Mouse (Mus musculus): ENCODE results near the gene Myl7. TPM values are rescaled to one million over a fixed set of nuclear protein-coding genes. Genes with fewer than 3 reads are reported as not detected.
"Not testable (repeated sequence)": the region's sequence is repeated elsewhere in the genome, so short reads cannot be mapped to it uniquely, and the experiment has no call there.

The Myl7 gene
- total and polyA plus RNA-seq, 2 experiments from 2014 or later = not detected

GRCm38 (mm10) chr11:5897839-5898238 is 743 bp downstream of the Myl7 start:
- H3K4me2 ChIP-seq (ENCODE audit: low read depth, low read length) = no peak overlapping the region
- ATAC-seq = no peak
- H3K4me1 ChIP-seq (ENCODE audit: insufficient read depth, low read length) = peaks cover 15% of the 10 kb centered on the region
- WGBS = 25% methylated on average over 10 of the region's 10 CpGs
- H3K9me3 ChIP-seq (ENCODE audit: low read length) = no peaks in the 10 kb centered on the region
- no peak overlapping the region for H3K9ac ChIP-seq (replicated peaks; ENCODE audit: low read length)
- no peaks in the 10 kb centered on the region for H3K27me3 ChIP-seq (ENCODE audit: insufficient read depth, low read length)
- H3K4me3 ChIP-seq (ENCODE audit: low read length) = no peak overlapping the region
- no peak for DNase-seq (ENCODE audit: low spot score)
- TF ChIP-seq CTCF (IDR thresholded peaks at IDR 0.05; ENCODE audit: low read depth) = no peak
- no peaks in the 10 kb centered on the region for H3K36me3 ChIP-seq (ENCODE audit: insufficient read depth, low read length)
- no peak overlapping the region for H3K27ac ChIP-seq

DNA sequence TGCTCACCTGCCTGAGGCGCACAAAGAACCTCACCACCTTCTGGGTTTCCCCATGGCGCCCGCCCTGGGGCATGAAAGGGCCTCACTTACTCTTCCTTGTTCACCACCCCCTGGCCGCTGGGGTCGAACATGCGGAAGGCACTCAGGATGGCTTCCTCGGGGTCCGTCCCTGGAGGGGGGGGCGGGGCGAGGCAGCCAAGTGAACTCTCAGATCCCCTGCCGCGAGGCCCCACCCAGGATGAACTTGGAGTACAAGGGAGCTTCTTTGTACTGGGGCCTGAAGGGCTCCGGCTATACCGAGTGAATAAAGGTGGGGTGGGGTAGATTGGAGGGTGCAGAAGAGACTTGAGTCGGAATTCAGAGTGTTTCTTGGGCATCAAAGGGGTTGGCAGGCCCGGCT is 1.4 kb downstream of the Myl7 start:
- Histone ChIP-seq H3K4me1 (ENCODE audit: insufficient read depth, low read length) (peaks cover 12% of the 10 kb centered on the region), H3K27me3 (ENCODE audit: insufficient read depth, low read length) (no peaks in the 10 kb centered on the region), H3K4me3 (ENCODE audit: low read length) (no peak overlapping the region), H3K36me3 (ENCODE audit: insufficient read depth, low read length) (no peaks in the 10 kb centered on the region), H3K4me2 (ENCODE audit: low read depth, low read length) (no peak overlapping the region), H3K9me3 (ENCODE audit: low read length) (no peaks in the 10 kb centered on the region), H3K9ac (replicated peaks; ENCODE audit: low read length) (no peak overlapping the region), H3K27ac (no peak overlapping the region)
- ATAC-seq (no peak), DNase-seq (ENCODE audit: low spot score) (no peak)
- TF ChIP-seq CTCF (IDR thresholded peaks at IDR 0.05; ENCODE audit: low read depth) = no peak
- 17% methylated on average over 16 of the region's 16 CpGs for WGBS

- Histone ChIP-seq H3K9me3 (ENCODE audit: low read length) (no peaks in the 10 kb centered on the region), H3K4me3 (ENCODE audit: low read length) (no peak overlapping the region), H3K27ac (no peak overlapping the region), H3K4me1 (ENCODE audit: insufficient read depth, low read length) (peaks cover 5% of the 10 kb centered on the region), H3K4me2 (ENCODE audit: low read depth, low read length) (no peak overlapping the region), H3K27me3 (ENCODE audit: insufficient read depth, low read length) (no peaks in the 10 kb centered on the region), H3K36me3 (ENCODE audit: insufficient read depth, low read length) (no peaks in the 10 kb centered on the region), H3K9ac (replicated peaks; ENCODE audit: low read length) (no peak overlapping the region)
- 68% methylated on average over 6 of the region's 6 CpGs for WGBS
- ATAC-seq (no peak), DNase-seq (ENCODE audit: low spot score) (no peak)
- TF ChIP-seq CTCF (IDR thresholded peaks at IDR 0.05; ENCODE audit: low read depth) = no peak
These were observed 4.8 kb downstream of the Myl7 start for GRCm38 (mm10) chr11:5893807-5894206.

- H3K4me3 ChIP-seq (ENCODE audit: low read length) = no peak overlapping the region
- ATAC-seq = no peak
- no peak overlapping the region for H3K4me2 ChIP-seq (ENCODE audit: low read depth, low read length)
- peak overlapping the region; percentile 58; the same call in 1 of the 2 replicates for H3K27ac ChIP-seq
- DNase-seq (ENCODE audit: low spot score) = peak; percentile 16
- H3K9me3 ChIP-seq (ENCODE audit: low read length) = no peaks in the 10 kb centered on the region
- peaks cover 5% of the 10 kb centered on the region for H3K4me1 ChIP-seq (ENCODE audit: insufficient read depth, low read length)
- H3K9ac ChIP-seq (replicated peaks; ENCODE audit: low read length) = no peak overlapping the region
- no peaks in the 10 kb centered on the region for H3K27me3 ChIP-seq (ENCODE audit: insufficient read depth, low read length)
- 41% methylated on average over 4 of the region's 4 CpGs for whole genome bisulfite sequencing
- TF ChIP-seq CTCF (IDR thresholded peaks at IDR 0.05; ENCODE audit: low read depth) = no peak
- H3K36me3 ChIP-seq (ENCODE audit: insufficient read depth, low read length) = no peaks in the 10 kb centered on the region
These were observed 5.7 kb downstream of the Myl7 start for GRCm38 (mm10) chr11:5892810-5893368.

GRCm38 (mm10) chr11:5892151-5892591 is 6.4 kb downstream of the Myl7 start:
- no peak for TF ChIP-seq CTCF (IDR thresholded peaks at IDR 0.05; ENCODE audit: low read depth)
- peak; percentile 54 for ATAC-seq
- Histone ChIP-seq H3K4me1 (ENCODE audit: insufficient read depth, low read length) (peaks cover 5% of the 10 kb centered on the region), H3K4me2 (ENCODE audit: low read depth, low read length) (no peak overlapping the region), H3K9me3 (ENCODE audit: low read length) (no peaks in the 10 kb centered on the region), H3K27me3 (ENCODE audit: insufficient read depth, low read length) (no peaks in the 10 kb centered on the region), H3K27ac (peak overlapping the region; percentile 58; the same call in 1 of the 2 replicates), H3K4me3 (ENCODE audit: low read length) (no peak overlapping the region), H3K9ac (replicated peaks; ENCODE audit: low read length) (no peak overlapping the region), H3K36me3 (ENCODE audit: insufficient read depth, low read length) (no peaks in the 10 kb centered on the region)
- 45% methylated on average over 8 of the region's 8 CpGs for WGBS
- DNase-seq (ENCODE audit: low spot score) = peak; percentile 32

DNA sequence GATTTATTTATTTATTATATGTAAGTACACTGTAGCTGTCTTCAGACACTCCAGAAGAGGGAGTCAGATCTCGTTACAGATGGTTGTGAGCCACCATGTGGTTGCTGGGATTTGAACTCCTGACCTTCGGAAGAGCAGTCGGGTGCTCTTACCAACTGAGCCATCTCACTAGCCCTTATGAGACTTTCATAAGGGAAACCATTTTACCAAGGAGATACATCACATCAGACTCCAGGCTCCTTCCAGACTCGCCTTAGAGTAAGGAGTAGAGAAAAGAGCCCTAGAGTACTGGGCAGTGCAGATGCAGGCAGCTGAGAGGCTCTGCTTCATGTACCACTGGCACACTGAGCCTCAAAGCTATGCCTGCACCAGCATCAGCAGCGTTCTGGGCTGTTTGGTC is 10.0 kb downstream of the Myl7 start:
- WGBS = 72% methylated on average over 5 of the region's 5 CpGs
- not testable (repeated sequence) for H3K9me3 ChIP-seq (ENCODE audit: low read length); H3K27ac ChIP-seq

DNA sequence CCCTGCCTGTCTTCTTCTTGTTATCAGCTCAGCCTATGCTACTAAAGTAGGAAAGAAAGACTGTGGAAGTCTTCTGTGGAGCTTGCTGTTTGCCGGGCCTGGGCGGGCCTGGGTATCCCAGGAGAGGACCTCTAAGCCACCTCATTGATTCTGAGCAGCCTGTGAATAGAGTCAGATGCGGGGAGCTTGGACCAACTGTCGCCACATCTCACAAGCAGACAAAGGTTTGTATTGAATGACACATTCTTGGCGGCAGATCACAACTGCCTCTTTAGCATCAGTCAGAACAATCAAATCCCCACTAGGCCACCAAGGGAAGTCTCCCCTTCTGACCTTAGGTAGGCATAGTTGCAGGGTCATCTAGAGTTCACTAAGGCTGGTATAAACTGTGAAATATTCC is 11.3 kb downstream of the Myl7 start:
- Histone ChIP-seq H3K27me3 (ENCODE audit: insufficient read depth, low read length) (no peaks in the 10 kb centered on the region), H3K36me3 (ENCODE audit: insufficient read depth, low read length) (no peaks in the 10 kb centered on the region), H3K4me1 (ENCODE audit: insufficient read depth, low read length) (peaks cover 3% of the 10 kb centered on the region), H3K9me3 (ENCODE audit: low read length) (no peaks in the 10 kb centered on the region), H3K4me2 (ENCODE audit: low read depth, low read length) (no peak overlapping the region), H3K9ac (replicated peaks; ENCODE audit: low read length) (no peak overlapping the region), H3K27ac (0 out of 2 replicates have a peak overlapping the region, but pooled peaks have one; percentile 16), H3K4me3 (ENCODE audit: low read length) (no peak overlapping the region)
- WGBS = 19% methylated on average over 5 of the region's 5 CpGs
- no peak for TF ChIP-seq CTCF (IDR thresholded peaks at IDR 0.05; ENCODE audit: low read depth)
- DNase-seq (ENCODE audit: low spot score) (no peak), ATAC-seq (no peak)

More for the DNA sequence above, 10.0 kb downstream of the Myl7 start:
- H3K27me3 ChIP-seq (ENCODE audit: insufficient read depth, low read length); H3K4me3 ChIP-seq (ENCODE audit: low read length); H3K36me3 ChIP-seq (ENCODE audit: insufficient read depth, low read length); H3K4me2 ChIP-seq (ENCODE audit: low read depth, low read length); H3K9ac ChIP-seq (replicated peaks; ENCODE audit: low read length); H3K4me1 ChIP-seq (ENCODE audit: insufficient read depth, low read length); ATAC-seq; DNase-seq (ENCODE audit: low spot score): not testable (repeated sequence)
